Mouse (Mus musculus) megakaryocyte, adult 5-6 weeks (primary cell): ENCODE measurements at regions not wholly inside any gene's neighbourhood (a gene's known extent, or its start where the extent isn't known, plus 50 kb on each side); places are given as distances from the start of the nearest gene placed in this dataset.

ENCODE experiments used
- ATAC-seq: 2 replicates; pipeline ENCODE4 v1.8.0; 2016; ENCODE audit warnings: mild to moderate bottlenecking, inconsistent platforms; ENCODE audit not compliant: poor library complexity, severe bottlenecking

DNA sequence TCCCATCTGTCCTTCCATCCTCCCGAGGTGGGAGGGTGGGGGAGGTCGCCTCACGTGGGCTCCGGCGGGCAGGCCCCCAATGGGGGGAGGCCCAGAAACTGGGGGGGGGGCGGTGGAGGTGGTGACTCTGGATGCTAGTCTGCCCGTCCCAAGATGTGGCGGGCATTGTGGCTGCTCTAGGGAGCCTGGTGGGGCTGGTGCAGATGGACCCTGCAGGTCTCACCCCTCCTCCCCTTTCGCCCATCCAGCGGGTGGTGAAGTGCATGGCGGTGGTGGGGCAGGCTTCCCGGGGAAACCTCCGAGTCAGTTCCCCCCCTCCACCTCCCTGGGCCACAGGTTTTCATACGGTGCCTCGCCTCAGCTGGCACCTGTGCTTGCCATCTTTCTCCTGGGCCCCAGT lies 88.6 kb downstream of the Inhba start:
- no peak for ATAC-seq

- 0 out of 2 replicates have a peak, but pooled peaks have one; percentile 24 for ATAC-seq
Measured at GRCm38 (mm10) chr13:16114837-16115236, 103.2 kb downstream of the Inhba start.

GRCm38 (mm10) chr13:16146686-16147085 lies 135.0 kb downstream of the Inhba start:
- no peak for ATAC-seq

GRCm38 (mm10) chr13:16154926-16155325 lies 143.3 kb downstream of the Inhba start:
- no peak for ATAC-seq

- ATAC-seq: no peak
Measured at GRCm38 (mm10) chr13:16165204-16165894, 153.7 kb downstream of the Inhba start.

DNA sequence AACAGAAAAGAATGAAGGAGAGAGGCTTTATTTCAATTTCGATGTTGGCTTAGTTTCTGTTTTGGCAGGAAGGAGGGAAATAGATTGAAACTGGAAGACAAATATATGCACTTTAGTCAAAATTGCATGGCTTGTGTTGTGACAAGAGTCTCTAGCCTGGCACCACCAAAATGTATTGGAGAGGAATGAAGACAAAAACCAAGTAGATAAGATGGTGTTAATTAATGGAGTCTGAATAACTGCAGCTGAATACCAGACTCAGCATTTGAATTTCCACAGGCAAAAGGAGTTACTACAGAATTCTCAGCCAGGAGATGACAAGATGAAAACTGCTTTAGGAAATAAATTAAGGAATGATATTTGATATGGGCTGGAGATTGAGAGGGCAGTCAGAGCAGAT lies 185.0 kb downstream of the Inhba start:
- ATAC-seq: no peak

DNA sequence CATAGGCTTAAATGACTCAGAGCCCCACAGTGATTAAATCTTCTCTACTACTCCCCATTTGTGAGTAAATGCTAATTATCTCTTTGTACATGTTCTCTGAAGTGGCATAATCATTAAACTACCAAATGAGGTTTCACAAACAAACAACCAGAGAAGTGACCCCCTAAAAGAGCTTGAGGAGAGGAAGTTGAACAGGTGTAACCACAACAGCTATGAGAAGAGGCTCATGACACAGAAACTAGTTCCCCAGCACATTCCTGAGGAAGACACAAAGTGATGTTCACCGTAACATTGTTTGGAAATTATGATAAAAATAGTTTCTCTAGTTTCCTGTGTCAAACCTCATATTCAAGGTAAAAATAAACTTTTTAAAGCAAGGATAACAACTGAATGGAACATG lies 188.4 kb downstream of the Inhba start:
- ATAC-seq: no peak

- ATAC-seq: no peak
Measured at GRCm38 (mm10) chr13:16203147-16203546, 191.5 kb downstream of the Inhba start.

DNA sequence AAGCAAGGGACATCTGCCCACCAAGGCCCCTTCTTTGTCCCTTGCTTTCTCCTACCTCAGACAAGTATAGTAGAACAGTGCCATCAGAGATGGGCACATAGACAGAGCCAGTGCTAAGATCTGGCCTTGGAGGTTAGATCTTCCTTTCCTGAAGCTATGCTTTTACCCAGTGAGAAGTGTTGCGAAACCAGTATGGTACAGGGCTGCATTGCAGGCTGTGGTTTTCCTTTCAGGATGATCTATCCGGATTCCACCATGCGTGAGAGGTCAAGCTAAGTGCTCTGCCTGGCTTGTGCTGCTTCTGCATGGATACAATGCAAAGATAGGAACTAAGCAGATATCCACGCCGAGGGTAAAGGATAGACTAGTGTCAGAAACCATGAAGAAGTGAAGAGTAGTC lies 192.4 kb downstream of the Inhba start:
- peak; percentile 59; the same call in 1 of the 2 replicates for ATAC-seq

GRCm38 (mm10) chr13:16211482-16211881 lies 199.8 kb downstream of the Inhba start:
- ATAC-seq: no peak

- no peak for ATAC-seq
Measured at GRCm38 (mm10) chr13:16219877-16220276, 208.2 kb downstream of the Inhba start.

GRCm38 (mm10) chr13:16222942-16223600 lies 211.4 kb downstream of the Inhba start:
- ATAC-seq: peak; percentile 47; the same call in 1 of the 2 replicates

- peak; percentile 96 for ATAC-seq
Measured at GRCm38 (mm10) chr13:16261145-16261544, 249.5 kb downstream of the Inhba start.

- no peak for ATAC-seq
Measured at GRCm38 (mm10) chr13:16279974-16280373, 268.3 kb downstream of the Inhba start.

- ATAC-seq: no peak
Measured at GRCm38 (mm10) chr13:16280742-16281141, 269.1 kb downstream of the Inhba start.

- no peak for ATAC-seq
Measured at GRCm38 (mm10) chr13:16281777-16282176, 270.1 kb downstream of the Inhba start.

DNA sequence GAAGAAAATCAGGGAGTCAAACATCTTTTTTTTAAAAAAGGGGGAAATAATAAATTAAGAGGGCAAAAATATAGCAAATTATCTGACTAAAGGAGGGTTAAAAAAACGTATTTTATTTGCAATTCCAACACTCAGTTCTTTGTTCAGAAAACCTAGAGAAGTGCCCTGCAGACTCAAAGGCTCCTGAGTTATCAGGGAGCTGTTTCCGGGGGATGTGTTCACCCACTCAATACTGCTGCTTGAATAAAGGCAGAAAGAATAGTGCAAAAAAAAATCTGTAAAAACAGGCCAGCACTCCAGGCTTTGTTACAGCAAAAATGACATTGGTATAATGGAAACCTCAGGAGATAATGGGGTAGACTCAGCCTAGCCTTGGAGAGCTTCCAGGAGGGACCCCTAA lies 270.6 kb downstream of the Inhba start:
- ATAC-seq: no peak

DNA sequence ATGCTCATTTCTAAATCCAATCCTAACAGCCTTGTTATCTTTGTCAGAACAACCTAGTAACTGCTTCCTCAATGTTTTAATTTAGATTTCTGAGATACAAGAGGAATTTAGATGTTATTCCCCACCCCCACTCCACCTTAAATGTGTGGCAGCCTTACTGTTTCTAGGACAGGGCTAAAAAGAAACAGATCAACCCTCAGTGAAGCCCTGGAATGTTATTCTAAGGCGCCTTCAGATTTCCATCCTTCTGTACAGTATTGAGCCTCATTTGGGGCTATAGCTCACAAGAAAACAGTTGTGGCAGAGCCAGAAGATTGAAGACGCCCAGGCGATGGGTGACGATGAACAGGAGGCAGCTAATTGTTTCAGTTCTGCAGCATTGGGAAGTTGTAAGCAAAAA lies 271.7 kb downstream of the Inhba start:
- ATAC-seq: no peak

DNA sequence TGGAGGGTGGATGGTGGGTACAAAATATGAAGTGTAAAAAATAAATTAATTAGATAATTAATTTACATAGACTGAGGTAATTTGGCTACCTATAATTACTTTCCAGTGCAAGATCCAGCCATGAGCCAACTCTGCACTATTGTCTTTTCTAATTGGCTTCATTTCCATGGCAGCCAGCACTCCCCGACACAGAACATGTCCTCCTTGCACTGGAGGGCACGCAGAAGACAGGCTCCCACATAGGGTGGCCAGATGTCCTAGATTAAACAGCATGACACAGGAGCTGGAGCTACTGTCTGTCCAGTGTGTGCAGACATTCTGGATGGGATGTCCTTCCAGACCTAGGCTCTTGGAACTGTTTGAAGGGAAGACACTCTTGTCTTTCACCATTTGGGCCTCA lies 278.0 kb downstream of the Inhba start:
- ATAC-seq: no peak

GRCm38 (mm10) chr13:16290784-16291183 lies 279.1 kb downstream of the Inhba start:
- ATAC-seq: no peak

GRCm38 (mm10) chr13:16291661-16292291 lies 280.1 kb downstream of the Inhba start:
- ATAC-seq: no peak

- ATAC-seq: no peak
Measured at GRCm38 (mm10) chr13:16299756-16300155, 288.1 kb downstream of the Inhba start.
